Mouse (Mus musculus): ENCODE results near the gene Cers1.
A peak's percentile ranks its signal among the peaks of the same experiment; 100 is the strongest.

Gene Cers1

DNA sequence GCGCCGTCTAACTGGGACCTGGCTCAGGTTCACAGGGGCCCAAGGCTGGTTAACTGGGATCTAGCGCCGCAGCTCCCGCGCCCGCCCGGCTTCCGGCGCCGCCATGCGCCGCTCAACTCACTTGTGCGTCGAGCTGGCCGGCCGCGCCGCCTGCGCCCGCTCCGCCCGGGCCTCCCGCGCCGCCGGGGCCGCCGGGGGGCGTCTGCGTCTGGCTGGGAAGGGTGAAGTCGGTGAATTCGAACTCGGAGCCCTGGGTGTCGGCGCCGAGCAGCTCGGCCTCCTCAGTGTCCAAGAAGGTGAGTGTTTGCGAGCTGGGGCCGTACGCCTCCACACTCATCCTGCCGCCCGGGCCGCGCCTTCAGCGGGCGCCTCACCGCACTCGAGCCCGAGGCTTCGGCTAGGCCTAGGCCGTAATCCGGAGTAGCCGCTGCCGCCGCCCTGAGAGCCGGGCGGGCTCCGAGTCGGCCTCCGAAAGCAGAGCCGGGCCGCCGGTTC is 37.1 kb downstream of the Cers1 start:
- peak; percentile 49 to 74 for DNase-seq

DNA sequence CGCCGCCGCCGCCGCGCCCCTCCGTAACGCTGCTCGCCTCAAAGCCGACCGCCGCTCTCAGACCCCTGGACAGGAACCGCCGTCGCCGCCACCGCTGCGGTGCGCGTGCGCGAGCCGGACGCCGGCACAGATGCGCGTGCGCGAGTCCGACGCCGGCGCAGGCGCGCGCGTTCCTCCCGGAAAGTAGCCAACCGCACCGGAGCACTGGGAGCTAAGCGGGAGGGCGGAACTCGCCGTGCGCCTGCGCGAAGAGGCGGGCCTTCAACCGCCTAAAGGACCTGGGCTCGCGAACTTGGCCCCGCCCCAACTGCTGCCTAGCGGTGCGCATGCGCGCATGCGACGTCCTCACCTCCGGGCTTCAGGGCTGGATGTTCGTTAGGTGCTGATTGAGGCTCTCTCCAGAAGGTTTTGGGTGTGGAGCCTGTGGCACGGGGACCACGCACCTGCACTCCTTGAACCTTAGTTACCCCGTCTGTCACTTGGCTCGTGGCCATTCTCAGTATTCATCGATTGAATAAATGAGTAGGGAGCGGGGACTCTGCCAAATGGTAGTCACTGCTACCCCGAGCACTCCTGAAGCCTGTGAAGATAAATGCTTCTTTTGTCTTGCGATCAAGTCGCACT is 37.7 kb downstream of the Cers1 start, which contains the start of gene Upf1:
TSS of gene Upf1 (minus strand) at position 85 of the 624 bp plus-strand sequence.
- DNase-seq = peak; percentile 99 to 100

DNA sequence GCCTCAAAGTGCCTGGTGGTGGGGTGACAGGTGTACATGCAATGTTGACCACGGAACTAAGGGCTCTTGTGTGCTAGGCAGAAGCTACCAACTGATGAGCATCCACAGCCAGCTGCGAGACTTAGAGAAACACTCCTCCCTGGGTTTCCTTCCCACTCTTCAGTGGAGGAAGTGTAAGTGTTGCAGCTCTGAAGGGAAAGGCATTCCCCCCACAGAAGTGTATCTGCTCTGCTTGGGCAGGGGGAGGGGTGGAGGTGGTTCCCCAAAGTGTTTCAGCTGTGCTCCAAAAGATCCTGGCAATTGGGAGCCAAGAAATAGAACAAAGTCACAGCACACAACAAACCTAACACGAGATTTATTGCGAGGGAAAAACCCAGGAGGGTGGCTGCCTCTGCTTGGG is 38.4 kb downstream of the Cers1 start:
- no peak for DNase-seq

DNA sequence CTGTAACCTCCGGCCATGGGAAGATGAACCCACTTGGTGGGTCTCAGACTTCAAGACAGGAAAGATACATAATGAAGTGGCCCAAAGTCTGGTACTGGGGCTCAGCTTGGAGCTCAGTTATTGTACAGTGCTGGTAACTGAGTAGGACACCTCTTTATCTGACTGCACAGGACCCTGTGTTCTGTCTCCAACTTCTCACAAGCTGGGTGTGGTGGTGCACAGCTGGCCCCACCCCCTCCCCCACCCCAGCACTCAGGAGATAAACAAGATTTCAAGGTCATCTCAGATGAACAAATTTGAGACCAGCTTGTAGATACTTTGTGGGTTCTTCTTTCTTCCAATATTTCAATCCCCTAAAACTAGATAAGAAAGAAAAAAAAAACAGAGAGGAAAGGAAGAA is 40.5 kb downstream of the Cers1 start:
- DNase-seq = no peak

DNA sequence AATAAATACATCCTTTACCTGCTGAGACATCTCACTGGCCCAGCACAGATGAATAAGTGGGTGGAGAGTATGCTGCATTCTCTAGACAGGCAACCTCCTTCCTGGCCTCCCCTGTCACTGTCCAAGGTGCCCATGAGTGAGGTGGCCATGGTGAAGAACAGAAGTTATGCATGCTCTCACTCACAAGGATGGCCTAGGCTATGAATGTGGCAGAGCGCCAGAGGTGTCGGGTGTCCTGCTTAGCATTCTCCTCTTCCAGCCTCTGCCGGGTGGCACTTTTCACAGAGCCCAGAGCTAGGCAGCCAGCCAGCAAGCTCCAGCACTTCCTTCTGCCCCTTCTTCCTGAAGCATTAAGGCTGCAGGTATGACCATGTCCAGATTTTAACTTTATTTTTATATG is 43.8 kb downstream of the Cers1 start:
- peak; percentile 58 to 74 for DNase-seq

DNA sequence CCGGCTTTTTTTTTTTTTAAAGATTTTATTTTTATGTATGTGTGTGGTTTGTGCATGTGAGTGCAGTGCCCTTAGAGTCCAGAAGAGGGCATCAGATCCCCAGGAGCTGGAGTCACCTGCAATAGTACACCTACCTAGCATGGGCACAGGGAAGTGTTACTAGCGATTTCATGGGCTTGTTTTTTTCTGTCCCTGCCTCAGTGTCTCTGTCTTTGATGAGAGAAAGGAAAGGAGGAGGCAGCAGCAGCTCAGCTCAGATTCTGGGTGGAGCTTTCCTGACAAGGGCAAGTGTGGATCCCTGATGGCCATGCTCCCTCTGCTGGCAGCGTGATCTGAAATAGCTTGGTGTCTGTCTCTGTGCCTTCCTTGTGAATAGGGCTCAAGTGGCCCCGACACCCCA is 45.2 kb downstream of the Cers1 start:
- DNase-seq = peak; percentile 44 to 55

DNA sequence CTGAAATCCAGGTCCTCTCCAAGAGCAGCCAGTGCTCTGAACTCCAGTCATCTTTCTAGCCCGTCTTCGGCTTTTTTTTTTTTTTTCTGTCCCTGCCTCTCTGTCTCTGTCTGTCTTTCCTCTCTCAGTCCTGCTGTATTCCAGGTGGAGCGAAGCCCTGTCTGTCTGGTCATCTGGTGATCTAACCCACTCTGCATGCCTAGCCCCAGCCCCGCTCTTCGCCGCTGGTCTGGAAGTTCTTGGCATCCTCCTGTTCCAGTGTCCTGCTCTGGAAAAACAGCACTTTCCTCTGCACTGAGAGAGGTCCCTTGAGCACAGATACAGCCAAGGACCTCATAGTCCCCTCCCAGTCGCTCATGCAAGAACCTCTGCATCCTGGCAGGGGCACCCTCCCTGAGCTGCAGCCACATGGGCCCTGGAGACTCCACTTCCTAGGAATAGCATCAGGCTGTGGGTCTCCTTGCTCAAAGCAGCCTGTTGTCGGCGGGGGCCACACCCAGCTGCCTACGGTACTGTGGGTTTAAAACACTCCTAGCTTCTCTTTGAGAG is 46.0 kb downstream of the Cers1 start:
- DNase-seq = no peak

- peak; percentile 19 to 52 for DNase-seq
Measured at GRCm38 (mm10) chr8:70364066-70364465, 48.5 kb downstream of the Cers1 start.

DNA sequence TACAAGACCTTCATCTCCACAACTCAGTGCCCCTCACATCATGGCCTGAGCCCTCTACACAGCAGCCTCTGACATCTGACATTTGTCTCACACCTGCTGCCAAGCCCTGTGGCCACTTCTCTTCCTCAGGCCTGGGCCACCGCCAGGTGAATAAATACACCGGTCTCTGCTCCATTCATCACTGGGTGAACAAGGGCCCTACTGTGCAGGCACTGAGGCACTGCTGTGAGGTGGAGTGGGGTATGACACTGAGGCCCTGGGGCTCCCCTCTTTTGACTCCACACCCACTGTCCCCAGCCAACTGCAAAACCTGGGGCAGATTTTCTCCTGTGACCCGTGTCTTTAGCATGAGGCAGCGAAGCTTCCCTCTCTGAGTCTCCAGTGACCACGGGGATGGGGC is 51.0 kb downstream of the Cers1 start:
- no peak for DNase-seq

- no peak for DNase-seq
Measured at GRCm38 (mm10) chr8:70370476-70370875, 54.9 kb downstream of the Cers1 start.

DNA sequence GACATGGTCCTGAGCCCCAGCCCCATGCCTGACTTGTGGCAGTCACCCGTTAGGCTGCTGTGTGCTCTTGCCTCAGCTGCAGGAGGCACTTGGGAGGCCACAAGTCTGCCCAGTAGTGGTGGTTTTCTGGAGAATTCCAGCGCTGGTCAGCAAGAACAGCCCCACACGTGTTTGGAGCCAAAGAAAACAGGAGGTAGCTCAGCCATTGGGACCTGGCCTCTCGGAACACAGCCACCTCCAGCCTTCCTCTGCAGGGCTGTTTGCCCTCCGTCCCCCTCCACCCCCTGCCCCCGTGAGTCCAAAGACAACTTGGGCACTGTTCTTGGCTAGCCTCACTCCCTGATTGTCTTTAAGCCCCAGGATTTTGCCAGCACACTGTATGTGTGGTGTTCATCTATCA is 56.4 kb downstream of the Cers1 start:
- peak; percentile 18 to 42 for DNase-seq

- DNase-seq = peak; percentile 22 to 35
Measured at GRCm38 (mm10) chr8:70373397-70374317, 58.1 kb downstream of the Cers1 start, which contains the start of gene Comp. Gene Comp (plus strand): TSS chr8:70373558.

DNA sequence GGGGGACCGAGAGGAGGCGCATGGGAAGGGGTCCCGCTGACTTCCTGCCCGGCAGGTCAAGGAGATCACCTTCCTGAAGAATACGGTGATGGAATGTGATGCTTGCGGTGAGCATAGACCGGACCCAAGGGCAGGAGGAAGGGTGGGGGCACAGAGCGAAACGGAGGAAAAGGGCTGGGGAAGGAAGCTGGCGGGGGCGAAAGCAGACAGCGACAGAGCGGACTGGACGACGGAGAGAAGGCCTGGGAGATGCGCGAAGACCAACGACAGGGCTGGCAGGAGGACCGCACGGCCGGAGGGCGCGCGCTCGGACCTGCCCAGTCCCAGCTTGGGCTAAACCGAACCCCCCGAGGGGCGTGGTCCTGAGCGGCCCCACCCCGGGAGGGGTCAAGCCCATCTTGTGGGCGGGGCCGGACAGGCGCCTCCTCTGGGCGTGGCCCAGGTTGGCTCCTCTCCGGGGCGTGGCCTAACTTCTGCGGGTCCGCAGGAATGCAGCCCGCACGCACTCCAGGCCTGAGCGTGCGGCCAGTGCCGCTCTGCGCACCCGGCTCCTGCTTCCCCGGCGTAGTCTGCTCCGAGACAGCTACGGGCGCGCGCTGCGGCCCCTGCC is 58.8 kb downstream of the Cers1 start:
- peak; percentile 90 to 93 for DNase-seq

- peak; percentile 21 to 38 for DNase-seq
Measured at GRCm38 (mm10) chr8:70375212-70375859, 59.8 kb downstream of the Cers1 start.

DNA sequence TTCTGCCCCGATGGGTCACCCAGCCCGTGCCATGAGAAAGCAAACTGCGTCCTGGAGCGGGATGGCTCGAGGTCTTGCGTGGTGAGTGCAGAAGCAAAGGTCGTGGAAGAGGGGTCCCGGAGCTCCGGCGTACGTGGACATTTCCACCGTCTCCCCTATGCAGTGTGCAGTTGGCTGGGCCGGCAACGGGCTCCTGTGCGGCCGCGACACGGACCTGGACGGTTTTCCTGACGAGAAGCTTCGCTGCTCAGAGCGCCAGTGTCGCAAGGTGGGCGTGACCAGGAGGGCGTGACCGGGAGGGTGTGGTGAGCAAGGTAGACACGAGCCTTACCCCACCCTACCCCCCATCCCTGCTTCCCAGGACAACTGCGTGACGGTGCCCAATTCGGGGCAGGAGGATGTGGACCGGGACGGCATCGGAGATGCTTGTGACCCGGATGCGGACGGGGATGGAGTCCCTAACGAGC is 60.7 kb downstream of the Cers1 start:
- peak; percentile 30 to 31 for DNase-seq

- DNase-seq = no peak
Measured at GRCm38 (mm10) chr8:70377049-70377448, 61.5 kb downstream of the Cers1 start.

DNA sequence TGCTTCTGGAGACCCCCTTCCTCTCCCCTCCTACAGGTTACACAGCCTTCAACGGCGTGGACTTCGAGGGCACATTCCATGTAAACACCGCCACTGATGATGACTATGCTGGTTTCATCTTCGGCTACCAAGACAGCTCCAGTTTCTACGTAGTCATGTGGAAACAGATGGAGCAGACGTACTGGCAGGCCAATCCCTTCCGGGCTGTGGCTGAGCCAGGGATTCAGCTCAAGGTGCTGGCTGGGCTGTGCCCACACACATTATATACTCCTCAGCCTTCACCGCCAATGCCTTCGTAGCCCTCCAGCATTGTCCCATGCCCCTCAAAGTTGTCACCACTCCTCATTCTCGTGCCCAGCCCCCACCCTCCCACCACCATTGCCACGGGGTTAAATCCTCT is 64.5 kb downstream of the Cers1 start:
- no peak for DNase-seq
